Mouse (Mus musculus) kidney, adult 2 months (tissue): ENCODE measurements around the gene Gm49325.

Source experiments
- CTCF ChIP-seq: fragments of 200-500 bp; conservative IDR thresholded peaks from 2 replicates; pipeline ENCODE4 v1.5.1; 2011; ENCODE audit warnings: low read depth, mild to moderate bottlenecking, control low read depth, low read length, moderate library complexity, mixed read lengths; ENCODE audit not compliant: insufficient read depth, insufficient read length
- POLR2A ChIP-seq: fragments of 200-500 bp; IDR thresholded peaks from one replicate; pipeline ENCODE4 v1.6.1; 2011; ENCODE audit warnings: low read depth, low read length, control low read depth

- TF ChIP-seq CTCF (no peak), POLR2A (no peak)
Measured at GRCm38 (mm10) chr10:77573162-77573561, 32.8 kb upstream of the Gm49325 start.
